Mouse (Mus musculus): ENCODE measurements around the gene Hsp90b1. TPM values are rescaled to one million over a fixed set of nuclear protein-coding genes. Genes with fewer than 3 reads are reported as not detected.
"Not testable (repeated sequence)": the region's sequence is repeated elsewhere in the genome, so short reads cannot be mapped to it uniquely, and the experiment has no call there.

Hsp90b1 gene
- total RNA-seq, 1 experiment from 2014 or later: 623 TPM

- ATAC-seq (replicated peaks in 1 of 2; ENCODE audit: insufficient read depth in 1 of 2, low FRiP score in 2 of 2, low TSS enrichment in 1 of 2, low read depth in 1 of 2, poor library complexity in 2 of 2, severe bottlenecking in 2 of 2): not testable (repeated sequence)
These were observed 19.3 kb downstream of the Hsp90b1 start for GRCm38 (mm10) chr10:86686017-86686360.

- peak; percentile 91 to 92 for ATAC-seq (replicated peaks in 1 of 2; ENCODE audit: insufficient read depth in 1 of 2, low FRiP score in 2 of 2, low TSS enrichment in 1 of 2, low read depth in 1 of 2, poor library complexity in 2 of 2, severe bottlenecking in 2 of 2)
These were observed 19.9 kb downstream of the Hsp90b1 start for GRCm38 (mm10) chr10:86685179-86686016.

- 0 out of 4 replicates have a peak, but pooled peaks of 1 of the 2 experiments have one; percentile 4 for ATAC-seq (replicated peaks in 1 of 2; ENCODE audit: insufficient read depth in 1 of 2, low FRiP score in 2 of 2, low TSS enrichment in 1 of 2, low read depth in 1 of 2, poor library complexity in 2 of 2, severe bottlenecking in 2 of 2)
These were observed 20.5 kb downstream of the Hsp90b1 start for GRCm38 (mm10) chr10:86684797-86685178.

GRCm38 (mm10) chr10:86670550-86670949 is 34.8 kb downstream of the Hsp90b1 start:
- ATAC-seq (replicated peaks in 1 of 2; ENCODE audit: insufficient read depth in 1 of 2, low FRiP score in 2 of 2, low TSS enrichment in 1 of 2, low read depth in 1 of 2, poor library complexity in 2 of 2, severe bottlenecking in 2 of 2): not testable (repeated sequence)

Other genes starting within 250 kb of the Hsp90b1 start
- 2.6 and 3.1 TPM in 2 replicates for gene Syn3, start 206.6 kb downstream of the Hsp90b1 start, total RNA-seq (2017)
- 1.7 and 3.0 TPM in 2 replicates for gene Ttc41, start 302 bp upstream of the Hsp90b1 start, total RNA-seq (2017)
- gene Gm49358, start 58.5 kb upstream of the Hsp90b1 start, total RNA-seq (2017): 3.1 TPM in 1 of 2 replicates, not detected in the other
- gene Nt5dc3, start 73.5 kb upstream of the Hsp90b1 start, total RNA-seq (2017): 4.9 and 5.9 TPM in 2 replicates

Data from hematopoietic stem cell, adult 5-6 weeks (primary cell).